Comparison of ENCODE assay signal across 8 mouse cellular contexts in genomic region chr6:56902606-56903520, GRCm38 (mm10). TPM values are rescaled to one million over a fixed set of nuclear protein-coding genes. Genes with fewer than 3 reads are reported as not detected.
DNase-seq lines count a peak whose midpoint lies in the region; ATAC-seq and TF ChIP-seq lines count a peak whose summit lies in the region.
"Had no signal": no experiment of that assay in that cellular context is flagged by ENCODE, and none has a peak within 500 bp of the region (broad histone marks: within the 10 kb centered on the region; RNA-seq: fewer than 3 reads in every experiment).

No protein-coding gene starts in this region.

- ATAC-seq in erythroblast, adult 5-6 weeks (replicated peaks; ENCODE audit: low FRiP score, poor library complexity, severe bottlenecking): peak; percentile 48

- no peak for DNase-seq in layer of hippocampus, adult 2 months (ENCODE audit: low spot score in 2 of 2)
- DNase-seq in layer of hippocampus, adult 9-11 months: no peak
- DNase-seq in liver: peak; percentile 83
- DNase-seq in spleen, postnatal 14 days (ENCODE audit: low spot score in 2 of 2): peak; percentile 28 to 49
- no peak for DNase-seq in cerebellum, postnatal 25 days
- DNase-seq in left cerebral cortex, adult 11 months (ENCODE audit: low spot score): no peak

- H3K27ac ChIP-seq in layer of hippocampus, adult 2 months: no peak overlapping the region
- H3K27ac ChIP-seq: forebrain, embryonic 12.5 days had no signal

- H3K4me3 ChIP-seq in layer of hippocampus, adult 2 months: no peak overlapping the region
- H3K4me3 ChIP-seq: forebrain, embryonic 12.5 days had no signal

- 0 out of 2 replicates have a peak, but pooled peaks have one; percentile 17 for TF ChIP-seq CTCF in layer of hippocampus, adult 2 months (conservative IDR thresholded peaks at IDR 0.05)

RNA-seq across cellular contexts. Expression of gene Nt5c3, which starts 20.9 kb away (rescaled TPM):
- total RNA-seq in layer of hippocampus, adult 2 months (2021): 10 to 100 TPM; 40.6 to 44.3 TPM
- total RNA-seq in erythroblast, adult 5-6 weeks (2015; ENCODE audit: low replicate concordance): 1,582 and 1,701 TPM in 2 replicates
- total RNA-seq in erythroblast, adult 5-6 weeks (2017; ENCODE audit: low replicate concordance): 1,564 and 2,163 TPM in 2 replicates

RNA-seq across cellular contexts. Expression of gene Vmn1r4, which starts 21.0 kb away (rescaled TPM):
- total RNA-seq in layer of hippocampus, adult 2 months (2021): under 1 TPM; 0.22 to 0.59 TPM
- total RNA-seq in erythroblast, adult 5-6 weeks (2015; ENCODE audit: low replicate concordance): 1.5 TPM in 1 of 2 replicates, not detected in the other
- total RNA-seq in erythroblast, adult 5-6 weeks (2017; ENCODE audit: low replicate concordance): 0.56 and 1.7 TPM in 2 replicates

Comparison
In these comparisons a context has a peak if more than half of its experiments do, and no peak if none do; other contexts are left out.
1. DNase-seq: peak in liver (single experiment) and spleen, postnatal 14 days (2 of 2); none in layer of hippocampus, adult 2 months (0 of 2), layer of hippocampus, adult 9-11 months (single experiment), cerebellum, postnatal 25 days (0 of 2) and left cerebral cortex, adult 11 months (single experiment).
2. RNA of gene Nt5c3, which starts 20.9 kb away (total RNA-seq): 1,564 to 2,163 TPM in erythroblast, adult 5-6 weeks; 40.6 to 44.3 TPM in layer of hippocampus, adult 2 months; every median in the first group is over 10 times any median in the second.